In the genomic region with DNA sequence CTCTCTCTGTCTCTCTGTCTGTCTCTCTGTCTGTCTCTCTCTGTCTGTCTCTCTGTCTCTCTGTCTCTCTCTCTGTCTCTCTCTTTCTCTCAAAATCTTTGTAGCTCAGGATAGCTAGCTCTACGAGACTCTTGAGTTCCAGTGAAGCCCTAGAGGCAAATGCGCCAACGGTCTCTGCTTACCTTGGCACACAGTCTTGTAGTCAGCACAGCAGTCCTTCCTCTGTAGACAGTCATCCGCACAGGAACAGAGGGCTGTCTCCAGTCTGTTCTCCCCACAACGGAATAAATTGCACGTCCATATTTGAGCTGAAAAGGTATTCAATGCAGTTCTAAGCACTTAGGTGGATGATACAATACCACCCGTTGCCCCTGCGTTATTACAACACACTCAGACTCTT, we compare ENCODE assay signal across 14 mouse cellular contexts. TPM values are rescaled to one million over a fixed set of nuclear protein-coding genes. Genes with fewer than 3 reads are reported as not detected.
"Had no signal": no experiment of that assay in that cellular context is flagged by ENCODE, and none has a peak within 500 bp of the region (broad histone marks: within the 10 kb centered on the region; RNA-seq: fewer than 3 reads in every experiment).

No protein-coding gene starts in this region.

- DNase-seq: kidney, adult 18-20 months; kidney, adult 9 months; kidney, postnatal 14 days; kidney, postnatal 4 days; left cerebral cortex, postnatal 4 days; lung, embryonic 14.5 days; thymus, adult 18-20 months; thymus, postnatal 36 days had no signal

- H3K9ac ChIP-seq: limb, embryonic 12.5 days; limb, embryonic 15.5 days; lung, embryonic 14.5 days; midbrain, embryonic 13.5 days had no signal

- H3K4me3 ChIP-seq: limb, embryonic 12.5 days; limb, embryonic 15.5 days; midbrain, embryonic 13.5 days had no signal

- H3K27me3 ChIP-seq: limb, embryonic 12.5 days; limb, embryonic 15.5 days; midbrain, embryonic 13.5 days had no signal

- H3K27ac ChIP-seq: limb, embryonic 12.5 days; limb, embryonic 15.5 days; midbrain, embryonic 13.5 days had no signal

- H3K36me3 ChIP-seq: limb, embryonic 12.5 days; limb, embryonic 15.5 days; midbrain, embryonic 13.5 days had no signal

- ATAC-seq: lung, postnatal 0 days; midbrain, embryonic 13.5 days had no signal

- H3K4me2 ChIP-seq: limb, embryonic 12.5 days; midbrain, embryonic 13.5 days had no signal

- H3K9me3 ChIP-seq: limb, embryonic 12.5 days; limb, embryonic 15.5 days; midbrain, embryonic 13.5 days had no signal

RNA-seq across cellular contexts. Expression of a gene that starts 18.0 kb away (rescaled TPM):
- total RNA-seq: megakaryocyte, adult 5-6 weeks had no signal
- polyA plus RNA-seq: macrophage had no signal
